11 mouse cellular contexts compared by ENCODE assay signal in genomic region chr13:99323632-99324336, GRCm38 (mm10). TPM values are rescaled to one million over a fixed set of nuclear protein-coding genes. Genes with fewer than 3 reads are reported as not detected.
DNase-seq lines count a peak whose midpoint lies in the region; ATAC-seq and TF ChIP-seq lines count a peak whose summit lies in the region.
"Had no signal": no experiment of that assay in that cellular context is flagged by ENCODE, and none has a peak within 500 bp of the region (broad histone marks: within the 10 kb centered on the region; RNA-seq: fewer than 3 reads in every experiment).

No protein-coding gene starts in this region.

- ATAC-seq in limb, embryonic 14.5 days (ENCODE audit: low FRiP score, low read depth) = peak; percentile 37
- no peak; the same call in 1 of the 2 replicates for ATAC-seq in heart, embryonic 14.5 days (ENCODE audit: insufficient number of reproducible peaks, insufficient read depth, low FRiP score, low read depth)
- ATAC-seq: intestine, postnatal 0 days had no signal

- no peaks in the 10 kb centered on the region for H3K4me1 ChIP-seq in limb, embryonic 14.5 days (ENCODE audit: control insufficient read depth, insufficient read depth, low read length)
- no peaks in the 10 kb centered on the region for H3K4me1 ChIP-seq in limb, embryonic 10.5 days
- H3K4me1 ChIP-seq in heart, embryonic 14.5 days (ENCODE audit: control insufficient read depth in 2 of 2, insufficient read depth in 2 of 2, low read length in 2 of 2) = peaks cover 5 to 9% of the 10 kb centered on the region in 2 experiments; a peak in 3 of 4 replicates
- H3K4me1 ChIP-seq: forebrain, embryonic 12.5 days had no signal

- H3K4me2 ChIP-seq in limb, embryonic 14.5 days (replicated peaks; ENCODE audit: low read depth, low read length, severe bottlenecking) = no peak overlapping the region
- no peak overlapping the region for H3K4me2 ChIP-seq in heart, embryonic 14.5 days (ENCODE audit: low read length)
- H3K4me2 ChIP-seq: forebrain, embryonic 12.5 days had no signal

- no peak overlapping the region for H3K4me3 ChIP-seq in gastrocnemius, adult 2 months
- no peak overlapping the region for H3K4me3 ChIP-seq in limb, embryonic 14.5 days (replicated peaks; ENCODE audit: low read length)
- no peak overlapping the region for H3K4me3 ChIP-seq in limb, embryonic 10.5 days
- no peak overlapping the region for H3K4me3 ChIP-seq in heart, embryonic 14.5 days (ENCODE audit: control insufficient read depth in 1 of 2, insufficient read depth in 1 of 2, low read depth in 1 of 2, low read length in 2 of 2)
- H3K4me3 ChIP-seq: forebrain, embryonic 12.5 days had no signal

- peak; percentile 38 for DNase-seq in gastrocnemius, adult 2 months
- DNase-seq in gastrocnemius, postnatal 10 days = no peak
- DNase-seq in limb, embryonic 14.5 days (ENCODE audit: low spot score) = no peak
- no peak for DNase-seq in limb, embryonic 10.5 days (ENCODE audit: low spot score)
- peak; percentile 82 for DNase-seq in skeletal muscle tissue, adult 2 months (ENCODE audit: low read depth, low spot score)
- DNase-seq in left cerebral cortex, adult 11 months (ENCODE audit: low spot score) = no peak
- DNase-seq in testis, postnatal 14 days (ENCODE audit: low spot score) = no peak
- DNase-seq: cerebellum, postnatal 36 days had no signal

- no peak for TF ChIP-seq CTCF in gastrocnemius, adult 2 months (IDR thresholded peaks at IDR 0.05)

- peaks cover 64% of the 10 kb centered on the region for H3K36me3 ChIP-seq in limb, embryonic 14.5 days (ENCODE audit: control insufficient read depth, insufficient read depth, low read length)
- H3K36me3 ChIP-seq in limb, embryonic 10.5 days = peaks cover 90% of the 10 kb centered on the region
- H3K36me3 ChIP-seq in heart, embryonic 14.5 days (ENCODE audit: control insufficient read depth, insufficient read depth, low read length) = peaks cover 93% of the 10 kb centered on the region

- 79% methylated on average over 7 of the region's 7 CpGs for WGBS in limb, embryonic 14.5 days
- 90% methylated on average over 7 of the region's 7 CpGs for WGBS in limb, embryonic 10.5 days
- 48% methylated on average over 7 of the region's 7 CpGs for WGBS in heart, embryonic 14.5 days

- intact Hi-C loops in gastrocnemius, adult 2 months (cut with DNase I) = no loop called here

- H3K27ac ChIP-seq in gastrocnemius, adult 2 months = peak overlapping the region; percentile 85
- no peak overlapping the region for H3K27ac ChIP-seq in limb, embryonic 14.5 days (replicated peaks; ENCODE audit: low read depth, low read length)
- no peak overlapping the region for H3K27ac ChIP-seq in limb, embryonic 10.5 days
- peak overlapping the region; percentile 2 to 45; a peak in 3 of 4 replicates for H3K27ac ChIP-seq in heart, embryonic 14.5 days (replicated peaks in 1 of 2; ENCODE audit: control insufficient read depth in 1 of 2, insufficient read depth in 1 of 2, low read depth in 2 of 2, low read length in 2 of 2)
- H3K27ac ChIP-seq: forebrain, embryonic 12.5 days had no signal

- no peak for TF ChIP-seq POLR2A in limb, embryonic 14.5 days (IDR thresholded peaks at IDR 0.05; ENCODE audit: borderline replicate concordance, extremely low read depth, insufficient read depth, insufficient read length)

- H3K9me3 ChIP-seq in limb, embryonic 14.5 days (ENCODE audit: control insufficient read depth, low read length) = no peaks in the 10 kb centered on the region
- H3K9me3 ChIP-seq in limb, embryonic 10.5 days (replicated peaks) = no peaks in the 10 kb centered on the region
- no peaks in the 10 kb centered on the region for H3K9me3 ChIP-seq in heart, embryonic 14.5 days (ENCODE audit: control insufficient read depth, low read length)
- H3K9me3 ChIP-seq: forebrain, embryonic 12.5 days had no signal

- no peaks in the 10 kb centered on the region for H3K27me3 ChIP-seq in limb, embryonic 14.5 days (ENCODE audit: control insufficient read depth, insufficient read depth, low read length)
- no peaks in the 10 kb centered on the region for H3K27me3 ChIP-seq in limb, embryonic 10.5 days (ENCODE audit: low read depth, poor library complexity, severe bottlenecking)
- H3K27me3 ChIP-seq in heart, embryonic 14.5 days (ENCODE audit: control insufficient read depth, insufficient read depth, low read length) = no peaks in the 10 kb centered on the region
- H3K27me3 ChIP-seq: forebrain, embryonic 12.5 days had no signal

- H3K9ac ChIP-seq in limb, embryonic 14.5 days (ENCODE audit: low read depth, low read length, severe bottlenecking) = no peak overlapping the region
- H3K9ac ChIP-seq in heart, embryonic 14.5 days (ENCODE audit: low read length) = no peak overlapping the region
- H3K9ac ChIP-seq: forebrain, embryonic 12.5 days had no signal

RNA-seq across cellular contexts. Expression of gene Ptcd2, which starts 20.7 kb away (rescaled TPM):
- 10 to 100 TPM; 20.1 to 35.5 TPM for total RNA-seq in gastrocnemius, adult 2 months (2021)
- 10 to 100 TPM; 23.4 to 24.1 TPM for total RNA-seq in gastrocnemius, postnatal 10 days (2021)
- 21.4 and 24.0 TPM in 2 replicates for polyA plus RNA-seq in limb, embryonic 14.5 days (2012; rRNA removed)
- 41.3 and 46.6 TPM in 2 replicates for polyA plus RNA-seq in limb, embryonic 14.5 days (2014; fragmentation: Nextera tagmentation; extraction: Ambion mirVana)
- 57.3 and 59.1 TPM in 2 replicates for polyA plus RNA-seq in limb, embryonic 10.5 days (2016; fragmentation: Nextera tagmentation; extraction: Ambion mirVana)
- polyA plus RNA-seq in heart, embryonic 14.5 days (2014; fragmentation: Nextera tagmentation; extraction: Ambion mirVana) = 72.8 and 73.0 TPM in 2 replicates

RNA-seq across cellular contexts. Expression of gene Mrps27, which starts 20.8 kb away (rescaled TPM):
- 10 to 100 TPM; 24.0 to 32.9 TPM for total RNA-seq in gastrocnemius, adult 2 months (2021)
- total RNA-seq in gastrocnemius, postnatal 10 days (2021) = 10 to 100 TPM; 27.5 to 28.4 TPM
- polyA plus RNA-seq in limb, embryonic 14.5 days (2012; rRNA removed) = 32.9 and 36.6 TPM in 2 replicates
- 54.1 and 55.7 TPM in 2 replicates for polyA plus RNA-seq in limb, embryonic 14.5 days (2014; fragmentation: Nextera tagmentation; extraction: Ambion mirVana)
- 85.4 and 97.4 TPM in 2 replicates for polyA plus RNA-seq in limb, embryonic 10.5 days (2016; fragmentation: Nextera tagmentation; extraction: Ambion mirVana)
- 75.2 and 80.6 TPM in 2 replicates for polyA plus RNA-seq in heart, embryonic 14.5 days (2014; fragmentation: Nextera tagmentation; extraction: Ambion mirVana)

Comparison
In these comparisons a context has a peak if more than half of its experiments do, and no peak if none do; other contexts are left out.
1. DNase-seq: peak in gastrocnemius, adult 2 months (single experiment) and skeletal muscle tissue, adult 2 months (single experiment); none in gastrocnemius, postnatal 10 days (single experiment), limb, embryonic 14.5 days (single experiment), limb, embryonic 10.5 days (single experiment), left cerebral cortex, adult 11 months (single experiment) and testis, postnatal 14 days (single experiment).
2. H3K27ac ChIP-seq: peak in gastrocnemius, adult 2 months (single experiment) and heart, embryonic 14.5 days (2 of 2); none in limb, embryonic 14.5 days (single experiment) and limb, embryonic 10.5 days (single experiment).